Mouse (Mus musculus) liver (tissue): ENCODE results near the gene Tcf7l2.

Experiments used
- DNase-seq: peaks from one replicate; pipeline ENCODE4 v3.0.0-alpha.2; 2020; ENCODE audit warnings: mixed read lengths

Tcf7l2 gene

DNA sequence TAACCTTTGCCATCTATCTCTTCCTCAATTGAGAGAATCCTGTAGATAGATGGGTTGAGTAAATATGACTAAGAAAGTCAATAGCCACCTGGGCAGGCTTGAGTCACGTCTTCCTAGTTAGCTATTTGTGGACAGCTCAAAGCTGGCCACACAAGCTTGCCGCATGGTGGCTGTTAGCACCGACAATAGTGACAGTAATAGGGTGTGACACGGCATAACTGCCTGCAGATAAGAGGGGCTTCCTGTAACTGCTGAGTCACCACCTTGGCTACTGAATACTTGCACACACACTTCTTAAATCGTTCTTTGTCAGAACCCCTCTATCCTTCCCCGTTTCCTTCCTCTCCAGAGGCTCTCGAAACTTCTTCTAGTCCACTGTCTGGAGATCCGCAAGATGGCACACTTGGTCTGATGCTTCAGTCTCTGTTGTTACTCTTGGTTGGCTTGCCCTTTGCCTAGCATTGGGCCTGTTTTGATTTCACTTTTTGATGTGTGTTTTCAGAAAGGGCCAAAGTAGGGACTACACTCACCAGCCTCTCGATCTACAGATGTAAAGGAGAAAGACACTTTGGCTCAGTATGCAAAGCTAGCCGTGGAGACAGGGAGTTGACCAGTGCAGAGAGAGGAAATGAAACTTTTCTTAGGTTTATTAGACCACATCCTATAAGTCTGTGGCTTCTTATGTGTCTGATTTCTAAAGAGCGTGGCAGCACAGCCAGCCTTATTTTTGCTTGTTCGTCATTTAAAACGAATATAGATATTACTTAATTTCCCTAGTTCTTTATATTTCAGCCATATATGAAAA lies 124.4 kb downstream of the Tcf7l2 start:
- DNase-seq = peak; percentile 84

DNA sequence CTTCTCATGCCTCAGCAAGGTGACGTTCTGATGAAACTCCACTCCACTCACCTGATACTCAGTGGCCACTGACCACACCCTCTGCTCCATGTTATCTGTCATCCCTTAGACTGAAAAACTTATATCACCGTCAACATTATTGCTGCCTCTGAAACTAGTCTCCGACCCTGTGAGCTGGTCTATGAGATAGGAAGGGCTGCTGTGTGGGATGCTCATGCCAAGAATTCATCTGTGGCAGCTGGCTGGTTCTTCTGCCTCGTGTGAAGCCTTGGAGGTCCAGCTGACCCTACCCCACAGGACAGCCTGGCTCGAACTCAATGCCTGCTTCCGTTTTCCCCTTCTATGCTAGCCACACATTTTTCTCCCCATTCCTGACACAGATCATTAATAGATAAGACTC lies 125.6 kb downstream of the Tcf7l2 start:
- peak; percentile 65 for DNase-seq

DNA sequence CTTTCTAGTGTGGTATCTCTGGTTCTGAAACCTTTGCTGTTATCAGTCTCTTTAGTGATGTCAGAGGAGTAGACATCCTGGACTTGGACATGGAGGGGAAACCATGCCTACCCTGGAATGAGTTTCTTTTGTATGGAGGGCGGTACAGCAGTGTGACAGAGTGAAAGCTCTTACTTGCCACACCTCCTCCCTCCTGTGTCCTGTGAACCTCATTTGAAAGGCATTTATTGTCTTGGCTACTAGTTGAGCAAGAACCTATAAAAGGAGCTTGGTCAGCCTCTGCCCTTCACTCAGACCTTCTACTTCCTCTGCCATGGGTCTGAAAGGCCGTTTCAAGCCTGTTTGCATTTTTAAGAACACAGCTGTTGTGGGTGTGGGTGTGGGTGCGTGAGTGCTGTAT lies 126.3 kb downstream of the Tcf7l2 start:
- no peak for DNase-seq

DNA sequence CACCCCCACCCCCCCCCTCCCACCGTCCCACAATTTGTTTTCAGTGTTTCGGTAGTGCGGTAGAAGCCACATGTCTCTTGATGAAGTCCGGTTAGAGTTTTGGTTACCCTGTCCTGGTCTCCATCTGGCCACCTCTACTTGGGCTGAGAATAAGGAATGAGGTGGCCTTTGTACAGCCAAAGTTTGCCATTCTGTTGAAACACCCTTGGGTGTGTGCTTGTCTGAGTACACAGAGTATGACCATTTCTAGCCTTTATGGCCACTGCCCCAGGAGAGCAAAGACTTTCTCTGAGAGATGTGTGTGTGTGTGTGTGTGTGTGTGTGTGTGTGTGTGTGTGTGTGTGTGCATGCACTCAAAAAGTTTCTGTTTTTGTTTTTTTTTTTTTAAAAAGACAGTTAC lies 127.0 kb downstream of the Tcf7l2 start:
- DNase-seq = no peak

DNA sequence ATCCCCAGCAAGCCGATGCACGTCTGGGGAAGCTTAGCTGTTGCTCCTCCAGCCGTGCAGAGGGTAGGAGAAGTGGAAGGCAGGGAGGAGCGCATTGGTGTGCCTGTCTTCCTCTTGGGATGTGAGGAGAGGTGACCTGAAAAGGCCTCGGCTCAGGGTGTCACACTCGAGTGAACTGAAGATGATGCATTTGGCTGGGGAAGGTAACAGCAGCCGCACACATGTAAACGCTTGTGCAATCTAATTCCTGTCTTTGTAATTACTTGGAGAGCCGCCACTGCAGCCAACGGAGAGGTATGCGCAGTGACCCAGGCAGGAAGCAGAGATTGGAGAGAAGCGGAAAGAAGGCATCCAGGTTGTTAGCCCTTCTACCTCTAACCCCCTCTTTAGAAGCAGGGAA lies 129.2 kb downstream of the Tcf7l2 start:
- no peak for DNase-seq

DNA sequence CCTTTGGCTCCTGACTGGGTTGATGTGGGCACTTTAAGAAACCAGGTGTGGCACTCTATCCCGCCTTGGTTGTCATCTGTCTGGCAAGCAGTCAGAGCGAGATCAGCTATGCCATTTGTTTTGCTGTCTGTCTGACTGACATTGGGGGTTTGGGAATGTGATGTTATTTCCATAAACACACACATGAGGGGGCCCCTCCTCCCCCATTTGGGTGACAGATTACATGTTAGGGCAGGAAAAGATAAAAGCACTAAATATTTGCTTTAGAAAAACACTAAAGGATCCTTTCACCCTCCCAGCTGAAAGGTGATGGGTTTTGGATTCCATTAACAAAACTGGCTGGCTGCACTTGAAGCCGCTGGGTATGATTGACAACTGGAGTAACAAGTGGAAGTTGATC lies 129.9 kb downstream of the Tcf7l2 start:
- no peak for DNase-seq

DNA sequence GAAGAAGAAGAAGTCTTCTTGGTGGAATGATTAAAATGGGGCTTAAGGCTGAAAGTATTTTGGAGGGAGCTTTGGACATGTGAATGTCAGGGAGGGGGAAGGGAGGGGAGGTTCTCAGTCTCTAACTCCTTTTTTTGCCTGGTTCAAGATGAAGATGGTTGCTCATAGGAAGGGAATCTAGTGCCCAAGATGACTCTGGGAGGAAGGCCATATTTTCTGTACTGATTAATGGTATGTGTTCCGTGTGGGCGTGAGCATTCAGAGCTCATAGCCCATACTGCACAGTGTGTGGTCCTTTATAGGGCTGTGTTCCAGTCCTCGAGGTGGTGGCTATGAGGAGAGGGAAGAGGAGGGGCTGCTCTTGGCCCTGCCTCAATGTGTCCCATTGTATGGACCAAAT lies 131.6 kb downstream of the Tcf7l2 start:
- DNase-seq = no peak

DNA sequence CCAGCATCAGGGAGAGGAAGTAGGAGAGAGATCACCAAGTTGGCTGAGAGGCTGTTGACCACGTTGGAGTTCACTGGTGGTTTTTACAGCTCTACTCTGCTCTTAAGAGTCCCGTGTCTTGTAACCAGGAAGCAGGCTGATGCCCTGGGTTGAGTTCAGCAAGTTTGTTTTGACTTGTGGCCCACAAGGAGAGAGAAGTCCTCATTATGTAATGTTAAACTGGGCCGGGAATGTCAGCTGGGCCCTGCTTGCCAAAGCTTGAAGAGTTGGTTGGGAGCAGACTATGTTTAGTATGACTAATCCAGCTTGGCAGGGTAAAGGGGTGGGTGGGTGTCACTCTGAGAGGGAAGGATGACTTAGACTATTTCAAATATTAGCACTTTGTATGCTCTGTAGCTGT lies 134.9 kb downstream of the Tcf7l2 start:
- DNase-seq = no peak

DNA sequence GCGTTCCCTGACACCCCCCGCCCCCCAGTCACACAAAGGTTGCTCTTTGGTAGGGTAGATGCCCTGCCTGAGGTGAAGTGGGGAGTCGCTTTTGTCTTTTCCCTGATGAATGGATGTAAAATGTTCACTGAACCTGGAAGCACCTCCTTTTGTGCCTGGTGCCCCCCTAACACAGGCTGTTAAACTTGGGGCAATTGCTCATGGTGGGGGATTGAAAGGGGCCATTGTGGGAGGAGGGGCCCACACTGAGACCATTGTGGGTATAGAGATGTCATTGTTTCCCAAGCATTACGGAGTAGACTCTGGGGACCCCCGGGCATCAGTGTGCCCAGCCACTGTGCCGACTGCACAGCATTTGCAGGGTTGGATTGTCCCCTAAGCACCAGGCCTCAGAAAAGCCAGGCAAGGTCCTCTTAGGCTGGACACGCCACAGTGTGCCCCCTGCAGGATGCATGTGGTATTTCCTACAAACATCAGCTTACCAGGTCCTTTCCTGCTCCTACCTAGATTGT lies 135.8 kb downstream of the Tcf7l2 start:
- peak; percentile 81 for DNase-seq

DNA sequence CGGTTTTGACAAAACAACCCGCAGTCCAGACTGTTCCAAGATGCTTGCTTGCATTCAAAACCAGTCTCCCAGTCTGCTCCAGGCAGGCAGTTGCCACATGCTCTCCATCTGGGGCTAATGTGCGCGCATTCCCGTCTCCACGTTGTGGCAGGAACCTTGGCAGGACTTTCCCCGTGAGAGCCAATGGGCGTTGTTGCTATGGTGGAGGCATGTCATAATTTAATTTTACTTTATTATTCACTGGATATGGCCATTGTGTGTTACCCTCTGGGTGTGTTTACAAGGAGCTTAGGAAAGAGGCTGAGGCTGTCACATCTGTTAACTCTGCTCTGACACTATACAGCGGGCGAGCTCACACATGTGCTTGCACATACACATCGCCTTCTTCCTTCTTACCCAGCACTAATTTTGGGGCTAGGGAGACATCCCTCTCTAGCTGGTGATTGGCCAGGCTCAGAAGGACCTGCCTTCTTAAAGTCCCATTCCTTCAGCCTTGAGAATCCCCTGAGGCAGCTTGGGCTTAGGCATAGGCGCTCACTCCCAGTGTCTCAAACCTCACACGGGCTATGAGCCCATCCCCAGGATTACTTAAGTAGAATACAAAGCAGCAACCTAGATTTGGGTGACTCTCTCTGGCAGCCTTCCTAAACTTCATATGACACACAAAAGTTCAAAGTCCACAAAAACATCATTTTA lies 139.2 kb downstream of the Tcf7l2 start:
- no peak for DNase-seq

DNA sequence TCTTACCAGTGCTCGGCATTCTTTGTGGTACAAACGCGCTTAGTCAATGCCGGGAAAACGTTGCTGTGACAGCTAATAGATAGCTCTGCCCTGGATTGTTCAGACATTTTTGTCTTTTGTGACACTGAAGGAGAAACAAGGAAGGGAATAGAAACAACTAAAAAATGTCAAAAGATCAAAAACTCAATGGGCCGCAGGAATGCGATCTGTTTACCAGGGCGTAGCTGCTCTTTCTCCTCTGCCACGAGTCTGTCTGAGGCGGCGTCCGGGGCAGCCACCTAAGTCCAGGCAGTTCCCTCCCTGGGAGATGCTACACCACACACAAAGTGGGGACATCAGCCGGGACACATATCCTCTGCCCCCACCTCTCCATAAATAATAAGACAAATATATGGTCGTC lies 144.9 kb downstream of the Tcf7l2 start:
- DNase-seq = no peak

DNA sequence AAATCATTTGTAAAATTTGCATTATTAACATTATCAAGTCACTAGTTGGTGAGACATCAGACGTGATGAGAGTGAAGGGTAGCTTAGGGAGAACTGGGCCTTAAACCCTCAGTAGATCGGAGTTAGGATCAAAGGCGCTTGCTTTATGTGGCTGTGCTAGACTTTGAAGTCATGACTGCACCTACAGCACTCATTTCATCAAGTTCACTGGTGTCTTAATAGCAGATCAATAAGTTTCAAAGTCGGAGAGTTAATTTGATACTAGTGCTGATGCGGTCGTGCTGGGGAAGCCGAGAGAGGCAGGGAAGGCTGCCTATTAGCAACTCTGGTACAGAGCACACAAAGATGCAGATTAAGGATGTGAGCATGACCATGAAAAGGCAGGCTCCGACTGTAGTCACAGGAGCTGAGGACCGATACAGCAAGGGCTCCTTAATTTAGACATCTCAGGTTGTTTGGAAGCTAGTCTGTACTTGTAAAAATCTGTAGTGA lies 150.1 kb downstream of the Tcf7l2 start:
- no peak for DNase-seq

DNA sequence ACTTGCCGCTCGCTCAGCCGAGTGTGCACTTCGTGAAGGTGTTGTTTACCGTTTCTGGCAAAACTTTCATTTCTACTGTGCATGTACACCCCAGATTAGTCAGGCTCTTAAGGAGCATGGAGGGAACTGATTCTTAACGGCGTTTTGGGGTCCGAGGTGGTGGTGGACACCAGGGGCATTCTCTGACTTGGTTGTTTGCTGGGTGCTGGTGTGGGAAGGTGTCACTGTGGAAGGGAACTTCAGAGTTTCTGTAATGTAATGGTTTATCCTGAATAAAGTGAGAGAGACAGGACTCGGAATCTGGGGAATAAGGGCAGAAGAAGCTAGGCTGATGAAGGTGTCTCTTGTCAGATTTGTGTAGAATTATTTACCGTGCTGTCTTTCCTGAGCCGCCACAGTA lies 151.9 kb downstream of the Tcf7l2 start:
- DNase-seq = no peak

DNA sequence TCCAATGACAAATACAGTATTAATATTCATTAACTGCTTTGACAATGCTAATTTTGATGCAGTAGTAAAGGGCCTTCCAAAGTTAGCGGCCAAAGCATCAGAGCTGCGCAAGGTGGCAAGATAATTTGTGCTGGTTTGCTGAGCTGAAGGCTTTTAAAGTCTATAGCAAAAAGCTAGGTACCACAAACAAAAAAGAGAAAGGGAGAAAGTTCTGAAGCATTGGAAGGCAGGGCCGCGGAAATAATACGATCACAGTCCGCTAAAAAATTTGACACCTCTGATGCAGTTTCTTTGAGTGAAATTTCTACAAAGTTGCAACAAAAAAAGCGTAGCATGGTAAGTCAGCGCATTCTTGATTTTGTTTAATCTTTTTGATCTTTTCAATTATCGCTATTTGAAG lies 152.8 kb downstream of the Tcf7l2 start:
- DNase-seq = no peak

DNA sequence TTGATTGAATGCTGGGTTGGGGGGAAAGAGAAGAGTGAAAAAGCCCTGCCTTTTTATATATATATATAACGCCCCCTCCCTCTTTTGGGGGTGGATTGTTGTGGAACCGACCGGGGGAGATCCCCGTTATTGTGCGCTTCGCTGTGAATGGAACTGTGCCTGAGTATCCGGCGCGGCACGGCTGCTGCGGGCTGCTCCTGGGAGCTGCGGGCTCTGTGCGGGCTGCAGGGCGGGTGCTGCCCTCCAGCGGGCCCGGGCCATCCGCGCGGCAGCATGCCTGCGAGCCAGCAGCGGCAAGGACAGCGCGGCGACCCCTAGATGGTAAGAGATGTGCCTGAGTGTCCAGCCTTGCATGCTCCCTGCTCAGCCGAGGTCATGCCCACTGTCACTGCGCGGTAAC lies 153.7 kb downstream of the Tcf7l2 start:
- peak; percentile 66 for DNase-seq

DNA sequence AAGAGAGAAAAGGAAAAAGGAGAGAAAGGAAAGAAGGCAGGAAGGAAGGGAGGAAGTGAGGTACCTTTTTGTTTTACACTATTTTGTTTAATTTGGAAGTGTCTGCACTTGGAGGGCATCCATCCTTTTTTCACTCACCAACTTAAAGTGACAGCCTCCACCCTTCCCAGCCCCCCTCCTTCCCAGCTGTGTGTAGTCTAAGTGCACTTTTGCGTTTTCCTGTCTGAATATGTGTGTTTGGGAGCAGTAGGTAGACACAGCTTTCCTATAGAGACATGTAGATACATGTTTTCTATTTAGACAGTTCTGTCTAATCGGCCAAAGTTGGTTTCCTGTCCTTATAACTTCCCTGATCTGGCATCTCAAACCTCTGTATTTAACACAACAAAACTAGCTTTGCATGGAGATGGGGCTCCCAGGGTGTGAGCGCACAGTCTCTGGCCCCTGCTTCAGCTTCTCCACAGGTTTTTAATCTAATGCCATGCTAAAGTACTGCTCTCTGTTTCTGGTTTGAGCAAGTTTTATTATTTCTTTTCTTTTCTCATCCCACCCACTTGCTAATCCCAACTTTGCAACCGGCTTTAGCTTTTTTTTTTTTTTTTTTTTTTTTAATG lies 154.3 kb downstream of the Tcf7l2 start:
- DNase-seq = no peak

DNA sequence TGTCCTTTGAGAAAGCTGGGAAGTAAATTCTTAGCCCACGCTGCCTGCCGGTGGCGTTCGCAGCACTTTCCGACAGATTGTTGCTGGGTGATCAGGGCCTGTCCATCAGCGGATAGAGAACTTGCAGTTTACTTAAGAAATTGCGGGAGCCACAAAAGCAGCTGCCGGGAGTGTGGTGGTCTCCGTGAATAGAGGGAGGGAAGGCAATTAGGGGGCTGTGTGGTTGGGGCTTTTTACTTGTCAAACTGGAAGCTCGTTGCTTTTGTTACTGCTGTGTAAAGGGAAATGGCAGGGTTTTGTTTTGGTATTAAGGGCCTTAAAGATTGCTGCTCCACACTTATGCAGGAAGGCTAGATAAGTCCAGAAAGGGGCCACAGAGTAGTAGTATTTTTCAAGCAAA lies 155.0 kb downstream of the Tcf7l2 start:
- no peak for DNase-seq

DNA sequence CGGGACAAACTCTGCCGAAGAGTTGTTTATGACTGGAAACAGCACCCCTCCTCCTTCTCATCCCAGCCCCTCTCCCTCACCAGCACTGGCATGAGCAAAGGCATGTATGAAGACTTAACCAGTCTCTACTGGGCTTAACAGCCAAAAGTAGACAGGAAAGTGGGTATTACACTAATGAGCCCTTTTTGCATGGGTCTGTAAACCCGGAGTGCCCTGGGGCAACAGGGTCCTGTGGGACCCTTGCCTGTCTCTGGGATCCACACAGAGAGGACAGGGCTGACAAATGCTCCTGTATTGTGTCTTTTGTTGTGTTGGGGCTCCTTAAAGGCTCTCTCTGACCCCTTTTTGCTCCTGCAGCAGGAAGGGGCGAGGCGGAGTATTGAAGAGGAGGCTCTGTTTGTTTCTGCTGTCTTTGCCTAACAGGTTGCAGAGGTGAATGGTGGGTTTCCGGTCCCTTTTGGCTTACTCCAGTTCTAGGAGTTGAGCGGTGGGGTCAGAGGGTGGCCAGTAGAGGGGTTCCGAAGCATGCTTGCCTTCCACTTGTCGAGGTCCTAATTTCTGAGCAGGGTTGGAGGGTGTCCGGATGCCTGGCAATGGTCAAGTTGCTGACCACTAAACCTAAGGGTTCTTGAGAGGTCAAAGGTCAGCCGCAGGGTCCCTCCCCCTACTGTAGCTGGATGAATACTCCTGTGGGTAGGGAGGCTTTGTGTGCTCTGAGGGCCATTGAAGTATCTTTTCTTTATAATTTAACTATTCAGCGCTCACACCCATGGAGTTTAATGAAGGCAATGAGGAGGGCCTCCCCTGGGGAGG lies 161.2 kb downstream of the Tcf7l2 start:
- no peak for DNase-seq

DNA sequence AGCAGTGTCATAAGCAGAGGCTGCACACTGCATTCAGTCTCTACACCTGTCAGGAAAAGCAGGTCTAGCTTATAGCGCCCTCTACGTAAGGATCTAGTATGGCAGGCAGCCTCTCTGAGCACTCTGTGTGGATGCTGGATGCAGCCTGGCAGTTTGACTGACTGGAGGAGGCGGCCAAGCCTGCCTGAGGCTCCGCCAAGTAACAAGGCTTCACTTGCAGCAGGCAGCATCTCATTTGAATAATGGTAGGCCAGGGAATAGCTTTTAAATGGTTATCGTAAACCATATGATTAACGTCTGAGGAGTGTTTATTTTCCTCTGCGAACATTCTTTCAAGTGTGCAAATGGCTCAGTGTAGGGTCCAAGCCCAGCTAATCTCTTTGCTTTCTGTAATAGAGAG lies 167.4 kb downstream of the Tcf7l2 start:
- DNase-seq = peak; percentile 66

DNA sequence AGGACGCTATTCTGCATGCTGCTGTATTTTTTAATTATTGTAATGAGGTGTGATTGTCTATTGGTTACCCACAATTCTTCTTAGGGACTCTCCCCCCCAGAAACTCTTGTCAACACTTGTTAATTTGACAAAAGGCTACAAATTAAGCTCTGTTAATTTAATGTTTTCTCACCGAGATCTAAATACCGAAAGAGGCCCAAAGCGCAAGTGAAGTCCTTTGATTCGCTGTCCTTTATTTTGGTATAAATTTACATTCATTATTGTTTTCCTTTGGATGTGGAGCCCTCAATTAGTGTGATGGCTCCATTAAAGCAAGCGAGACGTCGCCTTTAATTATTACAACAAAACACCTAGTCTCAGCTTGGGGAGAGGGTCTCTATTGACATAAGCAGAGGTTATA lies 170.3 kb downstream of the Tcf7l2 start:
- DNase-seq = no peak

DNA sequence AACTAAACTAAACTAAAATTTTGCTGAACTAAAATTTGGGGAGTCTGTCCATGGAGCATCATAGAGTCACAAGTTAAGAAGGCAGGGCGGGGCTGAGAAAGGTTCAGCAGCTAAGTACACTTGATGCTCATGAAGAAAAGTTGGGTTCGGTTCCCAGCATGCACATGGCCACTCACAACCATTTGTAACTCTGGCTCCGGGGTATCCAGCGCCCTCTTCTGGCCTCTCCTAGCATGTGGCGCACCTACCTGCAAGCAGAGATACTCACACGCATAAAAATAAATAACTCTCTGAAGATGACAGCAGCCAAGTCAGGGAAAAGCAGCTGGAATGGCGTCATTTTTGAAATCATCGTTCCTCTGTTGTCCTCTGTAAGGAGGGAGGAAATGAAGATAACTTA lies 171.2 kb downstream of the Tcf7l2 start:
- no peak for DNase-seq

DNA sequence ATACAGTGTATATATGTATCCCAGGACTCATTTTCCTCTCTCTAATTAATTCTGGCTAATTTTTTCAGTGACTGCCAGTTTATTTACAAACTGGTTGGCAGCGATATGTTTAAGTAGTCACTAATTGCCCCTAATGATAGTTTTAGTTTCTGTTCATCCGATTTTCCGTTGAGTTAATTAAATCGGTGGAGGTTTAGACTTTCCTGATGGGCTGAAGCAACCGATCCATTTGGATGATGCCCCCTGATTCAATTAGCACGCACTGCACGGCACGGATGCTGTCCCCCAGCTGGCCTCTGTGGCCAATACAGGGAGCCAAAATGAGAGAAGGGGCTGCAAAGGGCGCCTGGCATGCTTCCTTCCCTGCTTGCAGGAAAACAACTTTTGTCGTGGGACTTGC lies 172.0 kb downstream of the Tcf7l2 start:
- DNase-seq = no peak
